Mouse (Mus musculus): ENCODE measurements at regions not wholly inside any gene's neighbourhood (a gene's known extent, or its start where the extent isn't known, plus 50 kb on each side); places are given as distances from the start of the nearest gene placed in this dataset.

DNA sequence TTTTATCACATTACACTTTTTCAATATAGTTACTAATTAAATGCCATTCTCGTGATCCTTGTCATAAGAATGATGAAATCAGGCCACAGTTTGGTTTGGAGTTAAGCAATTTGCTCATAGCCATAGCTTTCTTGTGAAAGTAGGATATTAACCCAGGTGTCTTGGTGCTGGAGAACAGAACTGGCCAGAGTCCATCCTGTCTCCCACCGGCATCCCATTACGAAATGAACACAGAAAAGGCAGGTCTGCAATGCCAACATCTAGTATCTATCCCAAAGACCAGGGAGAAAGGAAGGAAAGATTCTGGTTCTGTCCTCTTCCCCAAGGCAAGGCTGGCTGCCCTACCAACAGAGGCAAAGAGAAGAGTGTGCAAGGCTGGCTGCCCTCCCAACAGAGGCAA lies 61.6 kb upstream of the Avpr1a start:
- no peak for DNase-seq (ENCODE audit: low spot score in 2 of 2)

DNA sequence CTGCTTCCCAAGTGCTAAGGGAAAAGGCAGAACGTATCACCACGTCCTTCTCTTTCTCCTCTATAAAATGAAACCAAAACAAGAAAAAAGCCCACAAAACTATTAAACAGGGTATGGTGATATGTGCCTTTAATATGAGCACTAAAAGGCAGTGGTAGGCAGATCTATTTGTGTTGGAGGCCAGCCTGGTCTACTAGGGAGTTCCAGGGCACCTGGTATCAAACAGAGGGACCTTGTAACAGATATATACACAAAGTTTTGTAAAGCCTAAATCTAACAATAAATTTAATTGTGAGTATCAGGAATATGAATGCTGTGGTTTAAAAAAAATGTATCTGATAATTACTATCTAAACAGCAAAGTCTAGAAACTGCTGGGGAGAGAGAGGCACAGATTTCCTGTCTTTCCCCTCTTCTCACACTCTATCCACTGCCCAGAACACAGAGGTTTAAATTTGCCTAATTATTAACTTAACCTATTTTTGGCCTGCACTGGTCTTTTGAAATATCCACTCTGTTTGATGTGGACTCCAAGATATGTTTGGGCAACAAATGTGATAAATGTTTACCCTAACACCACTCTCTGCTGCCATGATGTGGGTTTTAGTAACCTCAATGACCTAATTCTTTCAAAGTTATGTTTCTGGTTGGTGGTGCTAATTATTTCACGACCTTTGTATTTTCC lies 68.5 kb upstream of the Avpr1a start:
- DNase-seq (ENCODE audit: low spot score in 2 of 2), result no peak

DNA sequence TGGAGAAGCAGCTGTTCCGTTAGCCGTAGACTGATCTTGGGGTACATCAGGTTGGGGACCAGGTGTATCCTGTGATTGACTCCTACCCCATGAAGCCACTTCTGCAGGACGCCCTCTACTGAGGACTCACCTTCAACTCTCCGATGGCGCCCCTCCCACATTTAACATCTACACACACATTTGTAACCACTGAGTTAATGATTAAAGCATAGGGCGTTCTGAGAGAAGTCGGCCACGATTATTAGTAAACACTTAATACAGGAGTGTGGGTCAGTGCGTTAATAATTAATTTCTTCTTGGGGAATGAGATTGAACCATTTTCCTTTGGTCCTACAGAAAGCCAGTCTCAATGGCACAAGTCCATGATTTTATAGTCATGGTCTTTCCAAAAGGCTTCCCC lies 105.0 kb upstream of the Avpr1a start:
- no peak for DNase-seq (ENCODE audit: low spot score in 2 of 2)

DNA sequence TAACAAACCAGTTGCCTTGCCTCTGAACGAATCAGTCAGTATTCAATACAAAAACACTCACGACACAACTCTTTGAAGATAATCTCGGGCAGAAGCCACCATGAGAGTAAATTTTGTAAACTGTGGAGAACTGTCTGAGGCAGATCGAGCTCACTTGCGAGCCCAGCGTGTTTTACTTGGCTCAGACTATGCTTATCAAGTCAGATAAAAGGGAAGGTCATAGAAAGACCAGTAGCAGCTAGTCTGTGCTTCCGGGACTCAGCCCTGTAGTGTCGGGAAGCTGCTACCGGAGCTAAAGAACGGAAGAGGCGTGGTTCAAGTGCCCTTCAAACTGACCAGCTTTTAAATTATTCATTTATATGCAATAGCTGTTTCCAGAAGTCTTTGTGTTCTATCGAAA lies 105.9 kb upstream of the Avpr1a start:
- DNase-seq (ENCODE audit: low spot score in 2 of 2), result no peak

DNA sequence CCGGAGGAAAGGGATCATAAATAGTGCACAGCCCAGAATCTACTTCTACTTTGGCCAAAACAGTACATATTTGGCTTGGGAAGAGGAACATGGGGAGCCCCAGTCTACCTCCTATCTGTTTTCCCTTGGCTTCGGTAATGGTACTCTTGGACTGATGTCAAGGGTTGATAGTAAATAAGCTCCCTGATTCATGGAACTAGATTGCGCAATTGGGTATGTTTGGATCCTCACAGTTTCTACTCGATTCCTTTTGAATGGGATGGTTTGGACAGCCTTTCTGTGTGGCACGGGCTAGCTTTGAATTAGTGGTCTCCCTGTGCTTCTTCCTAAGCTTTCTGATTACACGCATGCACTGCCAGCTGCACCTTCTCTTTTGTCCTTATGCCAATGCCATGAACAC lies 121.4 kb upstream of the Avpr1a start:
- DNase-seq (ENCODE audit: low spot score in 2 of 2), result no peak

DNA sequence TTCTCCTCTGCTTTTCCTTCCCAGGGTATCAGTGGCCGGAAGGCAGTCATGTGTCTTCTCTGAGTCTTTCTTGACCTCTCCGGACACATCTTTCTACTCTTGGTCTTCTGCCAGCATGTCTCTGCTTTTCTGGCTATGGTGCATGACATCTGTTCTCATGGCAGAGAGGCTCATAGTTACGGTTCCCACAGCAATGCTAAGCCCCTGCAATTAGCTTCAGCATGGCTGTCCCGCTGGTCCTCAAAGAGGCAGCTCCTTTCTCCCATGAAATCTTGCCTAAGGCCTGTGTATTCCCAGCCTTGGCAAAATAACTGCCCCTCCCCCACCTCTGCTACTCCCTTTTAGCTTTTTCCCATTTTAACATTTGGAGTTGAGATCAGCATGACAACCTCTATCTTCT lies 129.4 kb upstream of the Avpr1a start:
- no peak for DNase-seq (ENCODE audit: low spot score in 2 of 2)

DNA sequence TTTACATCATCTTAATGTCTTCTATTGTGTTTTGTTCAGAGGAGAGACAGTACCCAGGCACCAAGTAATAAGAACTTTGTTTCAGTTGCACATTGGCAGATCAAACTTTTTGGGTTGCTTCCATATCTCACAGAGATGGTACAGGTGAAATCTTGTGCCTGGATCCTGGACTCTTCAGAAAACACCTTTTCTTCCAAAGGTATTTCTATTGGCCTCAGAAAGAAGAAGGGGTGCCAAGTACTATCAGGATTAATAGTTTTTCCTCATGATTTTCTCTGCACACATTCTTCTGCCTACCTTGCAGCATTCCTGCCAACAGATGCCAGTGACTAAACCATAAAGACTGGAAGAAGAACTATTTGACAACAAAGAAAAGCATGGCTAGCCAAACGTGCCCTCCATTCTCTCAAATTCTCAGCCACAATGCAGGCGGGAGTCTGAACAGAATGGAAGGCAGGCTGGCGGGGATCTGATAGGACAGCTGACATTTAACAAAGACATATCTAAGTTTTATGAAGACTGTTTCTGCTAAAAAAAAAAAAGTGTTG lies 137.6 kb upstream of the Avpr1a start:
- no peak for DNase-seq (ENCODE audit: low spot score in 2 of 2)

DNA sequence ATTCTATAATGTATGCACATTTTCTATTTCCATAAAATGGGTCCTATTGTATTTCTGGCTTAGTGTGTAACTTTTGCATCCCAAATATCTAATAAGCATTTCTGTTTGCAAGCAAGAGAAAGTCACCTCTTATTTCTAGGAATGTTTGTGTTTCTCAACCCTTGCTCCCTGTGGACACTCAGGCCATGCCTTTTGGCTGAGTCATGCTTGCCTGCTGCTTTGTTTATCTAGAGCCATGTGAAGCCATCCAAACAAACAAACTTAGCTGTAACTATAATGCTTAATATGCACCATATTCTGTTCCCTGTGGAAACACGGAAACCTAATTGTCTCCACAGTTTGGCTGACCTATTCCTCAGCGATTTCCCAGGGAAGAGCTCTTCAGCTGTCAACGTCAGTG lies 139.6 kb upstream of the Avpr1a start:
- DNase-seq (ENCODE audit: low spot score in 2 of 2), result no peak

DNA sequence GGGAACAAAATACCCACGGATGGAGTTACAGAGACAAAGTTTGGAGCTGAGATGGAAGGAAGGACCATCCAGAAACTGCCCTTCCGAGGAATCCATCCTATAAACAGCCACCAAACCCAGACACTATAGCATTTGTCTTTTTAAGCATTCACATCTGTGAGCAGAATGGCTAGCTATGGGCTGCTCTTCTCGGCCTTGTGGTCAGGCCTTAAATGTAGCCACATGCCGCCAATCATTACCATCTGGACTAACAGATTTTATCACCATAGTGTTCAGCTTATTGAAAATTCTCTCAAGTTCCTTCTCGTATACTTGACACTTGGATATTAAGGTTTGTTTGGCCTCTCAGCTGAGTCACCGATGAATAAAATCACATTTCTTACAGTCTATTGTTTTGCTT lies 146.0 kb upstream of the Avpr1a start:
- DNase-seq (ENCODE audit: low spot score in 2 of 2), result no peak

DNA sequence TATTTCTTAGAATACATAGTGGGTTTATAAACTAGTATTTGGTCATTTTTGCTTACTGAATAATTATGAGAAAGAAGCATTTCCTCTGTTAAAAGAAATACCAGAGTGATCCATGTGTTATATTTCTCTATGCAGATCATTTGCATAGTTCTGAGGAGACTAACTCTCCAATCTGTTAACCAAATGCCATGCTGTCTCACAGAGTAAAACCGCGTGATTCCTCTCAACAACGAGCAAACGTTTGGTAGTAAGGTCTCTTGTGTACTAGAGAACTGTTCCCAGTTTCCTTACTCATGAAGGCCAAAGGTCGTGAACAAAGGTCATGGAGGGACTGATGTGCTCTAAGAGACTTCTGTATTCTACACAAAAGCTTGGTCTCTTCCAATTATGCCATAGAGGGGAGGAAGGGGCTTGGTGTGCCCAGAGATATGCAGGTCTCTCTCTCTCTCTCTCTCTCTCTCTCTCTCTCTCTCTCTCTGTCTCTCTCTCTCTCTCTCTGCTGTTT lies 152.3 kb upstream of the Avpr1a start:
- no peak for DNase-seq (ENCODE audit: low spot score in 2 of 2)

DNA sequence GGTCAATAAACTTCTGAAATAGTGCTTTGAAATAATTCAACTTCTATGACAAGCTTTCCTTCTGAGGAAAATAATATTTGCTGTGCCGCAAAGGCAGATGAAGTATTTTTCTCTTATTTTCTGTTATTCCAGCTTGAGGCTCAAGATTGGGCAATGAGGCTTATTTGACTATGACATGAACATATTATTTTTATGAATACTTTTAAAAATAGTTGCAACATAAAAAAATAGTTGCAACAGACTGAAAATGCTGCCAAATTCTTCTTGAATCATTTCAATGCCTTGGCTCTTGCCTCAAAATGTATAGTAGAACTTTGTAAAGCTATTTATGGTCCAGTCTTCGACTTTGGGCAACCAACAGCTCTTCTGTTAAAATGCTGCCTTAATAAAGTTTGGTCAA lies 156.7 kb upstream of the Avpr1a start:
- no peak for DNase-seq (ENCODE audit: low spot score in 2 of 2)

DNA sequence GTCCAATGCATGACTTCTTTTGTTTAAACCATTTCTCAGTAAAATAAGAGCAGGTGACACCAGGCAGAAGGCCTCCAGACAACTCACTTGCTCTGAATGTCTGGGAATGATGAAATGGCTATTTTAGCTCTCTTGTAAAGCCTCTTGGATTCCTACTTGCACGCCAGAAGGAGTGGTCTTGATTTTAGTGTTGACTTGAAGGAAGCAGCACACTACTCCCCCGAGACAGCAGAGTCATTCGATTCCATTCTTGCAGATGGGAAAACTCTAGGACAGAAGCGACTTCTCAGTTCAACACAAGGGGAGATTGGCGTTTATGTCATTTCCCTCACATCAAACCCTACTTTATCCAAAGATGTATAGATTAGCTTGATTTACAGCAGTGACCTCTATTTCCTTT lies 157.2 kb upstream of the Avpr1a start:
- DNase-seq (ENCODE audit: low spot score in 2 of 2), result no peak

DNA sequence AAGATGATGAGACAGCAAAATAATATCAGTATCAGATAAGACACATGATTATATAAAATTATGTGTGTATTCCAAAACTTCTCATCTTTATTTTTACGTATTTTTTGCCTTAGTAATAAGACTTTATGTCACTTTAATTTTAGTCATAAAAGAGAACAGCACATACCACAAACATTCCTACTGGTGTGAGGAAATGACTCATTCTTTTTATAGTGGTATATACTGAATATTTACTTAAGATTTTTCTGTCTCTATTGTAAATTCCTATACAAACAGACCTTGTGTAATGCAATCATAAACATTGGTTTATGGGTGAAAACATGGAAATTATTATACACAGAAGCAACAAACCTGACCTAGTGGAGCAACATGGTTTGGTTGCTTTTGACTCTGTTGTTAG lies 173.4 kb upstream of the Avpr1a start:
- DNase-seq (ENCODE audit: low spot score in 2 of 2), result no peak

DNA sequence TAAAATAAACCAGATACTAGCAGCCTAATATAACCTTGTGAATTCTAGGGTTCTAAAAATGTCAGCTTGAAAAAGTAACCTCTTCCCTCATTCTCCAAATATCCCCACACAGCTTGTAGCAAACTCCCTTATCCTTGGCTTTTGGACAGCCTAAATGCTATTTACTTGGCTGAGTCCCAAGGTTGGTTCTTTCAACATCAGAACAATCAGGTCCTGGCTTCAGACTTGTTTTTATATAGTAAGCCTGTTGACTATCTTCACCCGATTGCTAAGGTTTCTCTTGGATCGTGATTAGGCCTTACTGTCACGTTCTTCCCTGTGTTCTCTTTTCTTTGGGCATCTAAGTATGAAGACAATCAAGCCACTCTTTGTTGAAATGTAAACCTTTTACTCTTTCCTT lies 174.1 kb upstream of the Avpr1a start:
- DNase-seq (ENCODE audit: low spot score in 2 of 2), result no peak

DNA sequence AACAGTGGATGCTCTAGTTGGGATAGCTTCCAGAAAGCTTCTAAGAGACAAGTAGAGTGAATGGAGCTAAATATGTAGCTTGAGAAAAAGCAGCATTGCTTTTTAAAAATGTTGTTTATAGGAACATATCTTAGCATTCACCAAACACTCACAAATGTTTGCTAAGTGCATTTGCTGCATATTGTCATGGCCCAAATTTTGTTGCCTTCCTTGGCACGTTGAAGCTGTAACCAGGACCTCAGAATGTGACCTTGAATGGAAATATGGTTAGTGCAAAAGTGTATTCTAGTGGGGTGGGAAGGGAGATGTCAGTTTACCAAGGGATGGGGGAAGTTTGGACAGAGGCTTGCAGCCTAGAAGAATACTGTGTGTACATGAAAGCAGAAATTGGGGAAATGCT lies 166.9 kb upstream of the Rxylt1 start:
- DNase-seq (ENCODE audit: low spot score in 2 of 2), result no peak

DNA sequence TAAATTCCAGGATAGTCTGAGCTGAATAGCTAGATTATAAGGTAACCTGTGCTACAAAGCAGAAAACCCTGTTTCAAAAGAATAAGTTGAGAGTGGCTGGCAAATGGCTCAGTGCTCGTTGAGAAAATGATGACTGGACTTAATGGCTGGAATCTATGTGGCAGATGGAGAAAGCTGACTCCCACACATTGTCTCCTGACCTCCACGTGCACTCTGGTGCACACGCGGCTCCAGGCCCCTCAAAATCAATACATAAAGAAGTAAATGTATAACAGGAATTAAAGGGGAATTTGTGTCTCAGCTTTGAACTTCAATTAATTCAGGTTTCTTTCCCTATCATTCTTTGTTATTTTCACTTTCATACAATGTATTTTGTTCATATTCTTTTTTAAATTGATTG lies 162.2 kb upstream of the Rxylt1 start:
- no peak for DNase-seq (ENCODE audit: low spot score in 2 of 2)

DNA sequence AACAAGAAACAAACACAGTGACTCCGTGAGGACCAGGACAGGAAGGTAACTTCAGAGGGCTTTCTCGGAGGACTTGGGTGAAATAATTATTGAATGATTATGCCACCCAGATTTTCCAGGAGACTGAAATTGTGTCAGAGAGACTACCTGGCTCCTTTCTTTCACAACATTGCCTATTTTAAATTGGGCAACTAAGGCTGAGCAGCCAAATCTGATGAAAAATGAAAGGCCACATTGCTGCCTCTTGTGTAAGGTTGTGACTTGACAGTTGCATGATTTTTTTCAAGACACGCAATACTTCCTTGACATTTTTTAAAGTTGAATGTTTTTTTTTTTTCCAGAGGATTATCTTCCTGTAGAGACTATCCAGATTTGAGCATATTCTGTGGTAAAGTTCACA lies 161.5 kb upstream of the Rxylt1 start:
- DNase-seq (ENCODE audit: low spot score in 2 of 2), result no peak

DNA sequence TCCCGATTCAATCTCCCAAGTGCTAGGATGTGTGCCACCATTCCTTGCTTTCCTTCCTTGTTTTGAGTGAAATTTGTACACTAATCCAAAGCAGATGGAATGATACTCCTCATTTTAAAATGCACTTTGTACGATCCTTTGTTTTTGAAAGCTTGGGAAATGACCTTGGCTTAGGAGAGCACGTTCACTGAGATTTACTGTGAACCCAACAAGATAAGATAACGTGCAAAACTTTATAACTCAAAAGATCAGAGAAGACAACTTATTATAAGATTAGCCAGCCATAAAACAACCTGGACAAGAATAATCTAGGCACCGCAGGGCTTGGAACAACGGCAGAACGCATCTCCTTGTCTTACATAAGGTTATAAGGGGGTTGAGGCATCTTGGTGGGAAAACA lies 134.6 kb upstream of the Rxylt1 start:
- no peak for DNase-seq (ENCODE audit: low spot score in 2 of 2)

DNA sequence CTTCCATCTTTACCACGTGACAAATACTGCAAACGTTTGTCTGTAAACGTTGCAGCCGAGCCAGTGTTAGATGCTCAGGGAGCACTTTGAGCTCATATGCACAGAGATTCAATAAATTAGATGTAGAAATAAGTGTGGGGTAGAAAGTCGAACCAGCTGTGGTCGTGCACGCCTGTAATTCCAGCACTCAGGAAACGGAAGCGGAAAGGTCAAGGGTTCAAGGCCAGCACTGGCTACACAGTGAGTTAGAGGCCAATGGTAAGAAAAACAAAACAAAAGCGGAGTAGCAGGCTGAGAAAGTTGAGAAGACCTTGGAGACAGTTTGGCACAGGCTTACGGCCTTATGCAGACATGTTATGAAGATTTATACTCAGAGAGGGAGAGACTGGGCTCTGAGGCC lies 133.6 kb upstream of the Rxylt1 start:
- DNase-seq (ENCODE audit: low spot score in 2 of 2), result no peak

DNA sequence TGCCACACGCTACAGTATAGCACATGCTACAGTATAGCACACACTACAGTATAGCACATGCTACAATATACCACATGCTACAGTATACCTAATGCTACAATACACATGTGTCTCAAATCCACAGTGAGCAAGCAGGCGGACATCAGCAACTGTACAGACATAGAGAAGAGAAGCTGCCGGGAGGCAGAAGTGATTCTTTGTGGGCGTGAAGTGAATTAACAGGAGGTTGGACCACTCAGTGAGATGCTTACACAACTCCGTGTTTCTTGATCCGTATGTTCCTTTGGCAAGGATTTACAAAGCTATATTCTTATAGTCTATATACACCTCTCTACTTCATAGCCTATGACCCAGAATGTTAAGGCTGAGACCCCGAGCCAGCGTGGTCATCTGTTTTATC lies 128.5 kb upstream of the Rxylt1 start:
- no peak for DNase-seq (ENCODE audit: low spot score in 2 of 2)

DNA sequence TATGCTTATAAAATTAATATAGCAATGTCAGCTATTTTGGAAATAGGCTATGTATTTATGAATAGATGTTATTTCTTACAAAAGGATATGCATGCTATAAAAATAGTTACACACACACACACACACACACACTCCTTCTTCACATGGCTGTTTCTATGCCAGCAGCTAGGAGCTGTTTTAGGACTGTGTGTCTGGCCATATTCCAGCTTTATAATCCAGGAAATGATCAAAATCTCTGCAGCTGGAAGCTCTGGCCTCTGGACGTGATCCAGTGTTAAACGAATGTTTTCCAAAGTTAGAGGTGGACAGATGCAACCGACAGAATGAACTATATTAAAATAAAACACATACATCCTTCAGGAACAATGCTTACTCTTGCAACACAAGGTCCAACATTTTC lies 125.9 kb upstream of the Rxylt1 start:
- no peak for DNase-seq (ENCODE audit: low spot score in 2 of 2)

DNA sequence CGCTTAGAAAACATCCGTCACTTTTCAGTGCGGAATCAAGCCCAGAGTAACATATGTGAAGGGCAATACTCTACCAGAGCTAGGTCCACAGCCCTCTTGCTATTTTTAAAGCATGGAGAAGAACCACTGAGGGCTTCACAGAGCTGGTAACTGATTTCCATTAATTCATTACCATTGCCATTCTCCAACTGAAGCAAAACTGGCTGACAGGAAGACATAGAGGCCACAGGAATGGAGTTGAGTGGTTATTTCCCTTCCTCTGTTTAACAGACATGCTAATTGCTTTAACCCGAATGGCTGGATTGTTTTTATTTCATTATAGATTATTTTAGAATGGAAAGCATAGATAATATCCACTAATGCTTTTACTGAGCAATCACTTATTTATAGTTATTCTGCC lies 120.4 kb upstream of the Rxylt1 start:
- no peak for DNase-seq (ENCODE audit: low spot score in 2 of 2)

DNA sequence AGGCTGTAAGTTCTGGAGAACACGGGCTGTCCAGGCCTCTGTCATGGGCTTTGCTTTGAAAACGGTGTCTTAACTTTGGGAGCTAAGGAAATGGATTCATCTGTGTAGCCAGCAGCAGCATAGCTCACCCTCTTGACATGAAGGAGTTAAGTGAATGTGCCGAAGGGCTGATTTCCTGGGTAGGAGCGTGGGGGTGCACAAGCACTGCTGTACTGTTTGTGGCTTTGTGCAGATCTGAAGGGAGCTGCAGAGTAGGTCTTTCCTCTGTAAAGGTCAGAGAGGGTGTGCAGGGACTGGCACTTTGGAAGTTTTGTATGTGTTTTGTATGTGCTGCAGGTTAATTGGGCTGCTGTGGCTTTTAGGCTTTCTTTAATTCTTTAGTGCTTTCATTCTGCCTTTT lies 102.6 kb upstream of the Rxylt1 start:
- no peak for DNase-seq (ENCODE audit: low spot score in 2 of 2)

DNA sequence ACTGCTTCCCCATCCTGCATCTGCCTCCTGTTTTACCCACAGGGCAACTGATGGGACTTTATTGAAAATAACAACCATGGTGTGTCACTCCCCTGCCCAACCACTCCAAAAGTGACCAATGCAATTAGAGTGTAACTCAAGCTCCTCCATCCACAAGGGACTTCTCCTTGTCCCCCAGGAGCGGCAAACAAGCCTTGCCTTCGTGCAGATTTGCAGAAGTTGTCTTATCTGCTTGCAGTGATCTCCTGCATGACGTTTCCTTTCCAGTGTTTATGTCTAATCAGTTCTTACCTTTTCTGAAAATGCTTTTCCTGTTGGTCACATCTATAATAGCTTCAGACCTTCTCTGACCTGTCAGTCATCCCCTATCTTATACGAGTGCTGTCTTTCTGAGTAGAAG lies 100.5 kb upstream of the Rxylt1 start:
- no peak for DNase-seq (ENCODE audit: low spot score in 2 of 2)

Measured in left cerebral cortex, adult 8-10 months (tissue).